Mouse (Mus musculus) limb, embryonic 14.5 days (tissue): ENCODE measurements around the gene Eipr1. TPM values are rescaled to one million over a fixed set of nuclear protein-coding genes. Genes with fewer than 3 reads are reported as not detected.

Source experiments
- ATAC-seq: fragments of 200-750 bp; cut with Nextera tagmentation; 2 replicates; pipeline ENCODE4 v1.8.0; 2017; ENCODE audit warnings: low read depth, moderate number of reproducible peaks, moderate TSS enrichment; ENCODE audit not compliant: low FRiP score
- DNase-seq: peaks from one replicate; pipeline ENCODE4 v3.0.0-alpha.2; 2015; ENCODE audit warnings: low spot score
- H3K27ac ChIP-seq: fragments of 300-500 bp; sonication (generic); replicated peaks from 2 replicates; pipeline ENCODE4 v1.5.1; 2014; ENCODE audit warnings: low read depth, mild to moderate bottlenecking, low read length, moderate library complexity, mixed read lengths
- H3K27me3 ChIP-seq: fragments of 300-500 bp; sonication (generic); 2 replicates; pipeline ENCODE4 v1.6.1; 2014; ENCODE audit warnings: low read length, mixed read lengths; ENCODE audit not compliant: control insufficient read depth, insufficient read depth
- H3K36me3 ChIP-seq: fragments of 300-500 bp; sonication (generic); 2 replicates; pipeline ENCODE4 v1.6.1; 2014; ENCODE audit warnings: mild to moderate bottlenecking, low read length, moderate library complexity, mixed read lengths; ENCODE audit not compliant: control insufficient read depth, insufficient read depth
- H3K4me1 ChIP-seq: fragments of 300-500 bp; sonication (generic); 2 replicates; pipeline ENCODE4 v1.6.1; 2014; ENCODE audit warnings: antibody characterized with exemption, low read length, mixed read lengths; ENCODE audit not compliant: control insufficient read depth, insufficient read depth
- H3K4me2 ChIP-seq: fragments of 300-500 bp; sonication (generic); replicated peaks from 2 replicates; pipeline ENCODE4 v1.6.1; 2014; ENCODE audit warnings: low read depth, mild to moderate bottlenecking, low read length, moderate library complexity; ENCODE audit not compliant: severe bottlenecking
- H3K4me3 ChIP-seq: fragments of 300-500 bp; sonication (generic); replicated peaks from 2 replicates; pipeline ENCODE4 v1.5.1; 2014; ENCODE audit warnings: low read length
- H3K9ac ChIP-seq: fragments of 300-500 bp; sonication (generic); 2 replicates; pipeline ENCODE4 v1.6.1; 2014; ENCODE audit warnings: mild to moderate bottlenecking, low read depth, low read length, moderate library complexity; ENCODE audit not compliant: severe bottlenecking
- H3K9me3 ChIP-seq: fragments of 300-500 bp; sonication (generic); 2 replicates; pipeline ENCODE4 v1.6.1; 2016; ENCODE audit warnings: low read length; ENCODE audit not compliant: control insufficient read depth
- POLR2A ChIP-seq: fragments of 200-500 bp; IDR thresholded peaks from 2 replicates; pipeline ENCODE4 v1.8.0; 2012; ENCODE audit warnings: inconsistent platforms, mild to moderate bottlenecking, moderate library complexity, borderline replicate concordance; ENCODE audit not compliant: insufficient read depth, insufficient read length; ENCODE audit errors: extremely low read depth
- WGBS: fragments of 180-500 bp; shearing (Covaris S2); extraction: QIAGEN DNeasy Blood & Tissue Kit; methylation state at CpG from one replicate; pipeline ENCODE4 v1.1.7; 2014; 5-methylcytosine and 5-hydroxymethylcytosine counted together
- polyA plus RNA-seq, 2 experiments: library from polyadenylated mRNA; depleted of rRNA in 1 of 2; stranded (reverse) in 1 of 2; unstranded in 1 of 2; fragments of >200 nt; fragmentation: Nextera tagmentation in 1 of 2; extraction: Ambion mirVana in 1 of 2; gene quantifications; 2 replicates each; pipeline versions ENCODE4 v1.2.1 to v1.2.3; 2012 to 2014

The Eipr1 gene
- polyA plus RNA-seq, 2 experiments: 18.8 to 31.2 TPM

DNA sequence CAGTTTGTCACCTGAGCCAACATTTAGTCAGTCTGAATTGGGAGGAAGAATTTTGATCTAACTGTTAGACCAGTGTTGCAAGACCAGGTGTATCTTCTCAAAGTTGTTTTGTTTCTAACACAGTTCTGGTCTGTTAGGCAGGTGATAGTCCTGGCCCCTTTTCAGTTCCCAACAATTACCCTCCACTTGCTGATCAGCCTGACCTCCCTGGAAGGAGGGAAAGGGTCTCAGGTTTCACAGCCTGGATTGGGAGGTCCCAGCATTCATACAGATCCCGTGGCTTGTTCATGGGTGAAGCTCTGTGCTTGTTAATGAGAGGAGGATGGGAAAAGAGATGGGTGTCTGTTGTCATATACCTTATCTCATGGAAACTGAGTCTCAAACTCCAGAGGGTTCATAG is 33.7 kb downstream of the Eipr1 start:
- 6% methylated on average over 1 of the region's 1 CpGs for WGBS
- Histone ChIP-seq H3K27me3 (no peaks in the 10 kb centered on the region), H3K36me3 (no peaks in the 10 kb centered on the region), H3K4me2 (no peak overlapping the region), H3K4me1 (peaks cover 13% of the 10 kb centered on the region), H3K9ac (no peak overlapping the region), H3K27ac (no peak overlapping the region), H3K4me3 (no peak overlapping the region), H3K9me3 (no peaks in the 10 kb centered on the region)
- DNase-seq (no peak), ATAC-seq (no peak; the same call in 1 of the 2 replicates)
- no peak for TF ChIP-seq POLR2A

DNA sequence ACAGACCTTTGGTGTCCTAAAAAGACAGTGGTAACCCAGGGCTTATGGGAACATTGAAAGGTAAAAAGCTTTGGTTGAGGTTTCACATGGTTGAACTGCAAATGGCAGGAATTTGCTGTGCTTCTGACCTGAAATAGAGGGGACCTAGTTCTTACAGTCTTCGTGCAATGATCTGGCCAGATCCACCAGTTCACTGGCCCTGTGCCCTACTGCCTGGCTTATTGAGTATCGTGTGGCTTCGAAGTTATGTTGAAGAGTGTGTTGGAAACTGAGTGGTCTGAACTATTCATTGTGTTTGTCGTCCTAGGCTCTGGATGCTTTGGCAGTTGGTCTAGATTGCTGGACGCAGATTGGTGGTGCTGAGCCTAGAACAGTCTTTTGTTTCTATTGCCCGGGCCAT is 34.7 kb downstream of the Eipr1 start:
- H3K27me3 ChIP-seq: no peaks in the 10 kb centered on the region
- no peak overlapping the region for H3K27ac ChIP-seq
- no peak overlapping the region for H3K4me2 ChIP-seq
- no peak overlapping the region for H3K4me3 ChIP-seq
- ATAC-seq (no peak), DNase-seq (no peak)
- H3K9ac ChIP-seq: no peak overlapping the region
- TF ChIP-seq POLR2A: no peak
- H3K36me3 ChIP-seq: no peaks in the 10 kb centered on the region
- no peaks in the 10 kb centered on the region for H3K9me3 ChIP-seq
- WGBS: 95% methylated on average over 6 of the region's 6 CpGs
- H3K4me1 ChIP-seq: peaks cover 16% of the 10 kb centered on the region

- DNase-seq (no peak), ATAC-seq (no peak)
- H3K4me3 ChIP-seq: no peak overlapping the region
- H3K27ac ChIP-seq: no peak overlapping the region
- H3K27me3 ChIP-seq: no peaks in the 10 kb centered on the region
- no peak overlapping the region for H3K9ac ChIP-seq
- TF ChIP-seq POLR2A: no peak
- 69% methylated on average over 3 of the region's 3 CpGs for WGBS
- H3K9me3 ChIP-seq: no peaks in the 10 kb centered on the region
- H3K4me1 ChIP-seq: 0 out of 2 replicates have a peak, but pooled peaks cover 3% of the 10 kb centered on the region
- no peak overlapping the region for H3K4me2 ChIP-seq
- no peaks in the 10 kb centered on the region for H3K36me3 ChIP-seq
These were observed 41.0 kb downstream of the Eipr1 start for GRCm38 (mm10) chr12:28792613-28793012.

DNA sequence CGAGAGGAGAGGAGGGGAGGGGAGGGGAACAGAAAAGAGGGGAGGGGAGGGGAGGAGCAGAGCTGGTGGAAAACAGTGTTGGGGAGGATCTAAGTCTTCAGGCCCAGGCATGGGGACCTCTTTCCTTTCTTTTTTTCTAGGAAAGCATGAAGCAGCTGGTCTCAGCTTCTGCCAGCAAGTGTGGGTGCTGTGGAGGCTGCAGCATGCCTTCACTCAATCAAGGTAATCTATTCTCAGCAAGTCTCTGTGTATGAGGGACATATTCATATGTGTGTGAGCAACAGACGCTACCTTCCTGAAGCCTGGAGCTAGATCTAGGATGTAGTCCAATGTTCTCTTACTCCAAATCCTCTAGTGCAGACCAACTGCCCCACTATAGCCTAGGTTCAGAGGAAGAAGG is 42.1 kb downstream of the Eipr1 start:
- H3K9me3 ChIP-seq: 0 out of 2 replicates have a peak, but pooled peaks cover 4% of the 10 kb centered on the region
- DNase-seq: no peak
- no peak for TF ChIP-seq POLR2A
- H3K4me3 ChIP-seq: no peak overlapping the region
- no peak overlapping the region for H3K9ac ChIP-seq
- H3K4me1 ChIP-seq: 0 out of 2 replicates have a peak, but pooled peaks cover 3% of the 10 kb centered on the region
- H3K4me2 ChIP-seq: no peak overlapping the region
- WGBS: 64% methylated on average over 2 of the region's 2 CpGs
- no peak for ATAC-seq
- H3K27ac ChIP-seq: no peak overlapping the region
- H3K27me3 ChIP-seq: no peaks in the 10 kb centered on the region
- no peaks in the 10 kb centered on the region for H3K36me3 ChIP-seq

DNA sequence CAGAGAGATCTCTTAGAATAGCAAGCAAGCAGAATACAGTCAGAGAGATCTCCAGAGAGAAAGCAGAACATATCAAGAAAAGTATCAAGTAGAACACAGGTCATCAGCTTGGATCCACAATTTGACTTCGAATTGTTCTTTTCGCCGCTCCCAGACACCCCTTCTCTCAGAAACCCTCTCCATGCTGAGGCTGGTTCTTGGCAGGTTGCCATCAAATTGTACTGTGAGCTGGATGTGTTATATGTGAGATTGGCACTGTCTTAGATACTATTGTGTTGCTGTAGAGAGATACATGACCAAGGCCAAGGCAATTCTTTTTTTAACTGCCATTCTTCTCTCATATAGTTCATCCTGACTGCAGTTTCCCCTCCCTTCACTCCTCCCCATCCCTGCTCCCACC is 43.4 kb downstream of the Eipr1 start:
- Histone ChIP-seq H3K4me2 (no peak overlapping the region), H3K36me3 (no peaks in the 10 kb centered on the region), H3K9me3 (0 out of 2 replicates have a peak, but pooled peaks cover 4% of the 10 kb centered on the region), H3K9ac (no peak overlapping the region), H3K4me3 (no peak overlapping the region), H3K27ac (no peak overlapping the region), H3K4me1 (peaks cover 9% of the 10 kb centered on the region; the same call in 1 of the 2 replicates), H3K27me3 (no peaks in the 10 kb centered on the region)
- DNase-seq: no peak
- 91% methylated on average over 3 of the region's 3 CpGs for WGBS
- ATAC-seq: no peak
- no peak for TF ChIP-seq POLR2A
